Mouse (Mus musculus): ENCODE results near the gene Aaed1.

The Aaed1 gene

GRCm38 (mm10) chr13:64248775-64249524, 63.6 kb downstream of the Aaed1 start:
- peak; percentile 47 for DNase-seq (ENCODE audit: low read depth)

DNA sequence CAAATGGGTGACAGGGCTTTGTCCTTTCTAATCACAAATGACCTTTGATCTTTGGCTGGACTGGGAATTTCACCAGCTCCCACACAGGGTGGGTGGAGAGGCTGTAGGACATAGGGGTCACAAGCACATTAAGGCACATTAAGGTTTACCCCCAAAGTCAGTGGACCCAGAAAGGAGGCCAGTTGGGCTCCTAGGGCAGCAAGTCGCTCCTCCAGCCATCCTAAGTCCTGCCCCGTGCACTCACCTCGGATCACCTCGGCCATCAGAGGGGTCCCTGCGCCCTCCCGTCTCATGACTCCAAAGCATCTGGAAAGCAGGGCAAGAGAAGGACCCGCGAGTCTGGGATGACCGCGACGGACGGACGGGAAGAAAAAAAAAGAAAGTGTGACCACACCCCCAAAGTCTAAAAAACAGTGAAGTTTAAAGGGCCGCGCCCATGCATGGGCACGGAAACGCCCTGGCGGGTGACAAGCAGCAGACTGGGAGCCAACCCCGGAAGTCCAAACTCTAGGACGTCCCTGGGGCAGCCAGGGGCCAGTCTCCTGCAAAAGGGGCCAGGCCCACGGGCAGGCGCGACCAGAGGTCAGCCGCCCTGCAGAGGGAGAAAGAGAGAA, 64.2 kb downstream of the Aaed1 start:
- peak; percentile 33 for DNase-seq (ENCODE audit: low read depth)

- no peak for DNase-seq (ENCODE audit: low read depth)
Observed at GRCm38 (mm10) chr13:64246106-64246505, 66.4 kb downstream of the Aaed1 start.

DNA sequence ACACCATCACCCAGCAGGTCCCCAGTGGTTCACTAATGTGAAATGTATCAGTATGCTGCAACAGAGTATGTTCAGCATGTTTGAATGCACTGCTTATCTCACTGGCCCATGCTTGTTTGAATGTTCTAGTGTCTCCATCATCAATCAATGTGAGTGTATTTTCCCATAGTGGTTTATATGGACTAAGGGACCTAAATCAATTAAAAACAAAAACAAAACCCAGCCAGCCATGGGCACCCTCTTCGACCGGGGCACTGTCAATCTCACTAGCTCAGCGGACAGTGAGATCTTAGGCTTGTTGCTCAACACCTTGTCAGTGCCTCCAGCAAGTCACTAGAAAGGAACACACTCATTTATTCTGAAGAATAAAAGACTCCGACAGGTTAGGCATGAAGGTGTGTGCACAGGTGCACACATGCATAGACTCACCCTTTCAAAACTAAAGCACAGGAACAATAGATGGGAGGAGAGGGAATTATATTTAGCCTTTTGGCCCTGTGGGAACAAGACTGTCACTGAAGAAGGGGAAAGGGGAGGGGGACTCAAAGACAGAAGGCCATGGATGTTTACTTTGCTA, 67.7 kb downstream of the Aaed1 start:
- DNase-seq (ENCODE audit: low read depth), result no peak

DNA sequence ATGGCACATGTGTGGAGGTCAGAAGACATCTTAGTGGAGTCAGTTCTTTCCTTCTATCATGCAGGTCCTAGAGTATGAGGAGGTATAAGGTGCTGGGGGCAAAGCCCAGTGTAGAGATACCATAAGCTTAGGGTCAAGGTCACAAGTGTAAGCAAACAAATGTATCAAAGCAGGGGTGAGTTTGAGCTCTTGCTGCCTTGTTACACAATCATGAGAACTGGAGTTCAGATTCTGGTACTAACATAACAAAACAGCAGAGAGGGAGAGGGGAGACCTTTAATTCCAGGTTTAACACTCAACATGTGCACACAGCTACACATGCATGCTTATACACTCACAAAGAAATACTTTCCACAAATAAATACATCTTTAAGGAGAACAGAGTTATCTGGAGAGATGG, 69.8 kb downstream of the Aaed1 start:
- no peak for DNase-seq (ENCODE audit: low read depth)

DNA sequence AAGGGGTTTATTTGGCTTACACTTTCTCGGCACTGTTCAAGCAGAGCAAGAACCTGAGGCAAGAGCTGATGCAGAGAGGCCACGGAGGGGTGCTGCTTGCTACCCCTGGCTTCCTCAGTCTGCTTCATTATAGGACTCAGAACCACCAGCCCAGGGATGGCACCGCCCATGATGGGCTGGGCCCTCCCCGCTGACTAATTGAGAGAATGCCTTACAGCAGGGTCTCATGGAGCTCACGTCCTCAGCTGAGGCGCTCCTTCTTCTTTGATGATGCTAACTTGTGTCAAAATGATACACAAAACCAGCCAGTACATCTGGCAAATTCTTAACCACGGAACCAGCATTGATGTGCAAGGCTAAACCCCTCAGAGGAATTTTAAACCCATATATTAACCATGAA, 71.9 kb downstream of the Aaed1 start:
- no peak for DNase-seq (ENCODE audit: low read depth)

GRCm38 (mm10) chr13:64237681-64238157, 74.8 kb downstream of the Aaed1 start:
- no peak for DNase-seq (ENCODE audit: low read depth)

GRCm38 (mm10) chr13:64237000-64237680, 75.4 kb downstream of the Aaed1 start:
- DNase-seq (ENCODE audit: low read depth), result no peak

DNA sequence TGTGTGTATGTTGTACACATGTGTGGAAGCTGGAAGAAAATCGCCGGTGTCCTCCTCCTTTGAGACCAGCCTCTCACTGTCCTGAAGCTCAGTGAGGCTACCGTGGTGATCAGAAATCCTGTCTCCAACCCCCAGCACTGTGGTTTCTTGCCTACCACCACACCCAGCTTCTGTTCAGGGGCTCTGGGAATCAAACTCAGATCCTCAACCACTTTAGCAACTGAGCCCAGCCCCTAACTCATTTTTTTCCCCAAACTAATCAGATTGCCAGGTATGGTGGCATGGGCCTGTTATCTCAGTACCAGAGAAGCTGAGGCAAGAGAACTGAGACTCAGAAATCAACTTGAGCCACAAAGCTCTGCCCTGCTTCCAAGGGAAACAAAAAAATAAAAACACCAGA, 76.7 kb downstream of the Aaed1 start:
- DNase-seq (ENCODE audit: low read depth), result no peak

DNA sequence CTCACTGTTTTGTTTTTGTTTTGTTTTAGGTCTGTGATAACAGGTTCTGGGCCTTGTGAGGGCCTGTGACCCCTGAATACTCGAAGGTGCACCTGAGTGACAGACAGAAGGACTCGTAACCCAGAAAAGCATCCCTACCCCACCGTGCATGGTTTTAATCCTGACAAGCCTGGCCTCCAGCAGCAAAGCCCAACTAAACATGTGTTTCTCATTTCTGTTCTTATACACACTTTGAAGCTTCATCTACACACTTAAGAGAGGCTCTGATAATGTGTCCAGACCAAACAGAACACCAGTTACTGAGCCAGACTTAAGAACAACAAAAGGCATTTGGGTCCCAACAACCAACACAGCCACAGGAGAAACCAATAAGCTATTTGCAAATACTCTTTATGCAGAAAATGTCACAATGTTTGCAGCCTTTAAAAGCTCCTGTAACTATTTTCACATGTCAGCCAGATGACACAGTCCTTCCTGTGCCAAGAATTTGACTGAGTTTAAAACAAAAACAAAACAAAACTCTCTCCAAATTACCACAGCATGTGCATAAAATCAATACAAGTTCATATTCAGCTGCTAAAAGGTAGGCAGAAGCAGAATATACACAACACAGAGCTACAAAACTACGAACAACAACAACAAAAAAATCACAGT, 77.3 kb downstream of the Aaed1 start:
- peak; percentile 47 for DNase-seq (ENCODE audit: low read depth)

GRCm38 (mm10) chr13:64233139-64233538, 79.4 kb downstream of the Aaed1 start:
- no peak for DNase-seq (ENCODE audit: low read depth)

GRCm38 (mm10) chr13:64226725-64227124, 85.8 kb downstream of the Aaed1 start:
- DNase-seq (ENCODE audit: low read depth), result no peak

DNA sequence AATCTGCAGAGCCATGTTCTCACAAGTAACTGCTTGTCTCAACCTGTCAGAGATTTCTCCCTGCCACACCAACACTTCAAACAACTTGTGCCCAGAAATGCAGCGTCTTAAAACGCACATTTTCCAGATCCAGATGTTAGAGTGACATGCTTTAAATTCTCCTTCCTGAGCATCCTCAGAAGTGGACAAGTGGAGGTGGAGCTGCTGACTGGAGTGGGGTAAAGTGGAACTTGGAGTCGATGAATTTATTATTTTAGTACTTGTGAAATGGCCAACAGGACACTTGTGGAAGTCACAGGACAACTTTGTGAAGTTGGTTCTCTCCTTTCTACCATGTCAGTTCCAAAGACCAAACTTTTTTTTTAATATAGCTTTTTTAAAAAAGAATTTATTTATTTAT, 86.8 kb downstream of the Aaed1 start:
- DNase-seq (ENCODE audit: low read depth), result no peak
